ENCODE assay signal across 20 mouse cellular contexts in the genomic region with DNA sequence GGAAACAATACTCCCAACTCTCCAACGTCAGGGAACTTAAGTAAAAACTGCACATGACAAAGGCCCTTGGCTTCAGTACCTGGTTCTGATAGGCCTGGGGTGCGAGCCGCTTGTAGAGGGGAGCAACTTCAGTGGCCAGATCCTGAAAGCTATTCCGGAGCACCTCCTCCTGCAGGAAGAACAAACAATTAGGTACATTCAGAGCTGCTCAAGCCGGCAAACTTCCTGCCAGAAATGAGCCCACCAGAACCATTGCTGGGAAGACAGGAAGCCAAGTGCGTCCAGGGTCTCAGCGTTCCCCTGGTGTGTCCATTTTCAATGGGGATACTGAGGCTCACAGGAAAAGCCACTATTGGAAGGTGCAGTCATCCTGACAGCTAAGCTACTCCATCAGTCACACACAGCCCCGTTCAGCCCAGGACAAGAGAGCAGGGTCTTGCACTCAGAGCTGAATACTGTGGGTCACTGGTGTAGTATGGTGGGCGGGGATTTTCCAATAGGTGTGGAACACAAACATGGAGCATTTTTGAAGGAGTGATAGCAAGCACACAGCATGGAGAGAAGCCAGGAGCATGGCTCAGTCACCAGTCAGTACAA. TPM values are rescaled to one million over a fixed set of nuclear protein-coding genes. Genes with fewer than 3 reads are reported as not detected.
DNase-seq lines count a peak whose midpoint lies in the region; ATAC-seq and TF ChIP-seq lines count a peak whose summit lies in the region.
"Had no signal": no experiment of that assay in that cellular context is flagged by ENCODE, and none has a peak within 500 bp of the region (broad histone marks: within the 10 kb centered on the region; RNA-seq: fewer than 3 reads in every experiment).

No protein-coding gene starts in this region.

- H3K4me1 ChIP-seq in heart, adult 2 months (ENCODE audit: control insufficient read depth, insufficient read depth, low read length), result no peaks in the 10 kb centered on the region
- H3K4me1 ChIP-seq in heart, embryonic 15.5 days (replicated peaks), result no peaks in the 10 kb centered on the region; the same call in 1 of the 2 replicates
- no peaks in the 10 kb centered on the region for H3K4me1 ChIP-seq in lung, embryonic 15.5 days
- H3K4me1 ChIP-seq: forebrain, embryonic 10.5 days; forebrain, embryonic 13.5 days; hindbrain, embryonic 12.5 days; hindbrain, embryonic 15.5 days had no signal

- H3K27ac ChIP-seq in heart, adult 2 months, result peak overlapping the region; percentile 15
- H3K27ac ChIP-seq in heart, embryonic 15.5 days, result 0 out of 2 replicates have a peak overlapping the region, but pooled peaks have one; percentile 1
- H3K27ac ChIP-seq in lung, embryonic 15.5 days, result no peak overlapping the region
- H3K27ac ChIP-seq: forebrain, embryonic 10.5 days; forebrain, embryonic 13.5 days; hindbrain, embryonic 12.5 days; hindbrain, embryonic 15.5 days had no signal

- H3K4me2 ChIP-seq in heart, embryonic 15.5 days, result no peak overlapping the region
- H3K4me2 ChIP-seq in lung, embryonic 15.5 days, result no peak overlapping the region
- H3K4me2 ChIP-seq: forebrain, embryonic 13.5 days; hindbrain, embryonic 12.5 days; hindbrain, embryonic 15.5 days had no signal

- no peak overlapping the region for H3K4me3 ChIP-seq in heart, adult 2 months
- no peak overlapping the region for H3K4me3 ChIP-seq in heart, embryonic 15.5 days
- H3K4me3 ChIP-seq in lung, embryonic 15.5 days, result no peak overlapping the region
- H3K4me3 ChIP-seq: forebrain, embryonic 10.5 days; forebrain, embryonic 13.5 days; hindbrain, embryonic 12.5 days; hindbrain, embryonic 15.5 days had no signal

- H3K36me3 ChIP-seq in heart, adult 2 months (ENCODE audit: control insufficient read depth, insufficient read depth, low read length), result no peaks in the 10 kb centered on the region
- peaks cover 98% of the 10 kb centered on the region for H3K36me3 ChIP-seq in heart, embryonic 15.5 days
- peaks cover 89% of the 10 kb centered on the region for H3K36me3 ChIP-seq in lung, embryonic 15.5 days

- TF ChIP-seq EP300 in heart, adult 2 months (IDR thresholded peaks at IDR 0.05; ENCODE audit: insufficient read depth, low read depth, low read length), result no peak

- 54% methylated on average over 9 of the region's 9 CpGs for WGBS in heart, adult 2 months
- WGBS in heart, embryonic 15.5 days, result 74% methylated on average over 9 of the region's 9 CpGs
- 82% methylated on average over 9 of the region's 9 CpGs for WGBS in lung, embryonic 15.5 days

- no peak for DNase-seq in heart, adult 2 months
- DNase-seq in heart, postnatal 25 days (ENCODE audit: low spot score), result no peak
- no peak for DNase-seq in heart, postnatal 14 days
- DNase-seq in lung, postnatal 25 days (ENCODE audit: low spot score), result no peak
- DNase-seq: adrenal gland, adult 8-10 months; adrenal gland, postnatal 25 days; cerebellum, adult 18-20 months; cerebellum, adult 9-10 months; cerebellum, postnatal 14 days; gastrocnemius, postnatal 14 days; kidney, adult 2 months had no signal

- intact Hi-C loops in heart, adult 2 months (cut with DNase I), result no loop called here
- intact Hi-C loops in heart, postnatal 25 days (cut with DNase I), result no loop called here
- intact Hi-C loops in heart, postnatal 14 days (cut with DNase I), result no loop called here

- no peaks in the 10 kb centered on the region for H3K27me3 ChIP-seq in heart, adult 2 months (ENCODE audit: control insufficient read depth, insufficient read depth, low read length)
- H3K27me3 ChIP-seq in heart, embryonic 15.5 days, result no peaks in the 10 kb centered on the region
- H3K27me3 ChIP-seq in lung, embryonic 15.5 days, result no peaks in the 10 kb centered on the region
- H3K27me3 ChIP-seq: forebrain, embryonic 13.5 days; hindbrain, embryonic 12.5 days; hindbrain, embryonic 15.5 days had no signal

- no peak for ATAC-seq in heart, embryonic 15.5 days (replicated peaks; ENCODE audit: insufficient number of reproducible peaks, insufficient read depth, low FRiP score, low read depth)
- 0 out of 2 replicates have a peak, but pooled peaks have one; percentile 8 for ATAC-seq in lung, embryonic 15.5 days (ENCODE audit: borderline replicate concordance, extremely low read depth, low FRiP score, low TSS enrichment)
- ATAC-seq: CD4-positive, CD25-positive, alpha-beta regulatory T cell, adult 4 months; forebrain, embryonic 13.5 days; forebrain, embryonic 16.5 days; intestine, postnatal 0 days had no signal

- no peak for TF ChIP-seq POLR2A in heart, adult 2 months (IDR thresholded peaks at IDR 0.05; ENCODE audit: insufficient read depth, low read depth, low read length)

- no peak for TF ChIP-seq CTCF in heart, adult 2 months (IDR thresholded peaks at IDR 0.05)

- H3K79me2 ChIP-seq in heart, adult 2 months (replicated peaks; ENCODE audit: control insufficient read depth, insufficient read depth, low read length), result no peaks in the 10 kb centered on the region

- no peak overlapping the region for H3K9ac ChIP-seq in heart, adult 2 months (ENCODE audit: low read depth, low read length)
- no peak overlapping the region for H3K9ac ChIP-seq in heart, embryonic 15.5 days
- no peak overlapping the region for H3K9ac ChIP-seq in lung, embryonic 15.5 days
- H3K9ac ChIP-seq: forebrain, embryonic 13.5 days; hindbrain, embryonic 12.5 days; hindbrain, embryonic 15.5 days had no signal

- H3K9me3 ChIP-seq in heart, embryonic 15.5 days (replicated peaks), result no peaks in the 10 kb centered on the region
- no peaks in the 10 kb centered on the region for H3K9me3 ChIP-seq in lung, embryonic 15.5 days
- H3K9me3 ChIP-seq: forebrain, embryonic 10.5 days; forebrain, embryonic 13.5 days; hindbrain, embryonic 12.5 days; hindbrain, embryonic 15.5 days had no signal

RNA-seq across cellular contexts. Expression of a gene that starts 24.9 kb away (rescaled TPM):
- total RNA-seq in heart, adult 2 months (2021), result 100 to 1,000 TPM; 396 to 406 TPM
- polyA plus RNA-seq in heart, adult 2 months (2012; rRNA removed), result 91.1 and 159 TPM in 2 replicates
- 100 to 1,000 TPM; 371 to 393 TPM for total RNA-seq in heart, postnatal 25 days (2021)
- 220 and 294 TPM in 2 replicates for polyA plus RNA-seq in heart, embryonic 15.5 days (2015; fragmentation: Nextera tagmentation; extraction: Ambion mirVana)
- total RNA-seq in heart, postnatal 14 days (2021), result 100 to 1,000 TPM; 297 to 299 TPM
- polyA plus RNA-seq in lung, embryonic 15.5 days (2015; fragmentation: Nextera tagmentation; extraction: Ambion mirVana), result 125 and 130 TPM in 2 replicates

RNA-seq across cellular contexts. Expression of a gene that starts 48.0 kb away (rescaled TPM):
- total RNA-seq in heart, adult 2 months (2021), result 10 to 100 TPM; 22.3 to 22.6 TPM
- 12.4 and 22.7 TPM in 2 replicates for polyA plus RNA-seq in heart, adult 2 months (2012; rRNA removed)
- total RNA-seq in heart, postnatal 25 days (2021), result 10 to 100 TPM; 24.9 to 25.0 TPM
- 28.1 and 38.4 TPM in 2 replicates for polyA plus RNA-seq in heart, embryonic 15.5 days (2015; fragmentation: Nextera tagmentation; extraction: Ambion mirVana)
- 10 to 100 TPM; 29.3 to 30.0 TPM for total RNA-seq in heart, postnatal 14 days (2021)
- 71.8 and 77.0 TPM in 2 replicates for polyA plus RNA-seq in lung, embryonic 15.5 days (2015; fragmentation: Nextera tagmentation; extraction: Ambion mirVana)

RNA-seq across cellular contexts. Expression of a gene that starts 48.1 kb away (rescaled TPM):
- total RNA-seq in heart, adult 2 months (2021), result 1 to 10 TPM; 2.8 TPM
- polyA plus RNA-seq in heart, adult 2 months (2012; rRNA removed), result 1.7 and 2.5 TPM in 2 replicates
- total RNA-seq in heart, postnatal 25 days (2021), result 1 to 10 TPM; 2.4 to 2.6 TPM
- polyA plus RNA-seq in heart, embryonic 15.5 days (2015; fragmentation: Nextera tagmentation; extraction: Ambion mirVana), result 21.0 and 24.1 TPM in 2 replicates
- 1 to 10 TPM; 4.4 to 5.9 TPM for total RNA-seq in heart, postnatal 14 days (2021)
- polyA plus RNA-seq in lung, embryonic 15.5 days (2015; fragmentation: Nextera tagmentation; extraction: Ambion mirVana), result 32.5 and 35.0 TPM in 2 replicates
